Mouse (Mus musculus) cerebellum, adult 2 months (tissue): ENCODE results near the gene Paox.

Experiments
- CTCF ChIP-seq: fragments of 200-500 bp; IDR thresholded peaks from 2 replicates; pipeline ENCODE4 v1.5.1; 2011; ENCODE audit warnings: low read depth, mild to moderate bottlenecking, control low read depth, low read length, moderate library complexity, borderline replicate concordance; ENCODE audit not compliant: insufficient read depth
- POLR2A ChIP-seq: fragments of 200-500 bp; IDR thresholded peaks from 2 replicates; pipeline ENCODE4 v1.6.1; 2011; ENCODE audit warnings: low read length, control low read depth, borderline replicate concordance; ENCODE audit not compliant: insufficient read depth

DNA sequence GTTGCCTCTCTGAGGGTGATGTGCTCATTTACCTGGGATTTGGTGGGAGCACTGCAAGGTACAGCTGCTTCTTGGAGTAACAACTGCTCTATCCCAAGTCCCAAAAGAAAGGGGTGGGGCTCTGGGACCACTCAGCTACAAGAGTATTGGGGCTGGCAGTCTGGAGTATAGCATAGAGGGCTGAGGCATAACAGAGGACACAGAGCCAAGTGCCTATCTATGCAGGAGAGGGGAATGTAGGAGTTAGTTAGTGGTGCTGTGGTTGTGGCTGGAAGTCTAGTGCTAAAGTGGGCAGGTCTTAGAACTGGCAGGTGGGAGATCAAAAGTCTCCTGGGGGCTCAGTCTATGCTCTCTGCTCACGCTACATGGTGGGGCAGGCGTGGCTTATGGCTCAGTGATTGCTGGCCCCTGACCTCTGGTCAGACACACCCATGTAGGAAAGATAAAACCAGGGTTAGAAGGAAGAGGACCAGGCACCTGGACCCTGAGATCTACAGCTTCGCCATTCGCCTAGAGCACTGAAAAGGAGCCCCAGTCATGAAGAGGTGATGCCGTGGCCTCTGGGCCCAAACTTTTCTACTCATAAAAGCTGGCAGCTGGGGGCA, 22.6 kb upstream of the Paox start, which contains the start of gene Prap1:
- no peak for TF ChIP-seq CTCF
- TF ChIP-seq POLR2A, result no peak
